In genomic region chr2:92455704-92456103, GRCm38 (mm10) we compare ENCODE assay signal across 15 mouse cellular contexts. TPM values are rescaled to one million over a fixed set of nuclear protein-coding genes. Genes with fewer than 3 reads are reported as not detected.
DNase-seq lines count a peak whose midpoint lies in the region; ATAC-seq and TF ChIP-seq lines count a peak whose summit lies in the region.
"Had no signal": no experiment of that assay in that cellular context is flagged by ENCODE, and none has a peak within 500 bp of the region (broad histone marks: within the 10 kb centered on the region; RNA-seq: fewer than 3 reads in every experiment).

No protein-coding gene starts in this region.

- no peak for ATAC-seq in midbrain, embryonic 11.5 days (ENCODE audit: low FRiP score)
- no peak for ATAC-seq in midbrain, embryonic 13.5 days
- no peak for ATAC-seq in G1E (ENCODE audit: extremely low read depth, insufficient number of reproducible peaks, low FRiP score, poor library complexity, severe bottlenecking)
- ATAC-seq in liver, embryonic 13.5 days (ENCODE audit: low read depth) = no peak

- peaks cover 10% of the 10 kb centered on the region for H3K4me1 ChIP-seq in midbrain, embryonic 11.5 days (ENCODE audit: control insufficient read depth, insufficient read depth, low read length)
- H3K4me1 ChIP-seq in midbrain, embryonic 13.5 days (replicated peaks) = peaks cover 45% of the 10 kb centered on the region
- peaks cover 95% of the 10 kb centered on the region for H3K4me1 ChIP-seq in G1E (ENCODE audit: insufficient read depth, low read depth, low read length)
- peaks cover 66% of the 10 kb centered on the region for H3K4me1 ChIP-seq in liver, embryonic 13.5 days (replicated peaks)

- no peak overlapping the region for H3K27ac ChIP-seq in midbrain, embryonic 11.5 days (ENCODE audit: low read depth, low read length)
- H3K27ac ChIP-seq in midbrain, embryonic 13.5 days = no peak overlapping the region
- H3K27ac ChIP-seq in liver, embryonic 13.5 days = no peak overlapping the region

- TF ChIP-seq CTCF in G1E (IDR thresholded peaks at IDR 0.05; ENCODE audit: low read depth, low read length) = no peak

- H3K9me3 ChIP-seq in midbrain, embryonic 11.5 days (ENCODE audit: control insufficient read depth, low read length) = no peaks in the 10 kb centered on the region
- H3K9me3 ChIP-seq in midbrain, embryonic 13.5 days = no peaks in the 10 kb centered on the region
- H3K9me3 ChIP-seq in G1E (replicated peaks) = no peaks in the 10 kb centered on the region
- H3K9me3 ChIP-seq in liver, embryonic 13.5 days (replicated peaks) = no peaks in the 10 kb centered on the region

- 53% methylated on average over 3 of the region's 3 CpGs for WGBS in midbrain, embryonic 11.5 days
- 57% methylated on average over 2 of the region's 3 CpGs for WGBS in midbrain, embryonic 13.5 days
- WGBS in liver, embryonic 13.5 days (ENCODE audit: insufficient replicate concordance) = 3% methylated on average over 2 of the region's 3 CpGs

- H3K4me3 ChIP-seq in midbrain, embryonic 11.5 days (ENCODE audit: low read depth, low read length) = no peak overlapping the region
- no peak overlapping the region for H3K4me3 ChIP-seq in midbrain, embryonic 13.5 days (replicated peaks)
- peak overlapping the region; percentile 82; the same call in 1 of the 2 replicates for H3K4me3 ChIP-seq in G1E (ENCODE audit: low read depth, low read length)
- no peak overlapping the region for H3K4me3 ChIP-seq in liver, embryonic 13.5 days (replicated peaks)
- H3K4me3 ChIP-seq: erythroblast, embryonic 14.5 days had no signal

- peaks cover 7% of the 10 kb centered on the region for H3K27me3 ChIP-seq in midbrain, embryonic 11.5 days (ENCODE audit: control insufficient read depth, insufficient read depth, low read length)
- H3K27me3 ChIP-seq in midbrain, embryonic 13.5 days = peaks cover 5% of the 10 kb centered on the region
- H3K27me3 ChIP-seq in G1E (ENCODE audit: insufficient read depth, low read length) = peaks cover 10% of the 10 kb centered on the region
- H3K27me3 ChIP-seq in liver, embryonic 13.5 days = peaks cover 5% of the 10 kb centered on the region

- DNase-seq in heart, adult 11 months = peak; percentile 84
- DNase-seq in heart, adult 9 months (ENCODE audit: low spot score in 2 of 2) = no peak
- peak; percentile 45 for DNase-seq in midbrain, embryonic 11.5 days (ENCODE audit: low spot score, missing footprints)
- no peak for DNase-seq in G1E (ENCODE audit: low spot score)
- DNase-seq in liver, embryonic 13.5 days = no peak
- no peak for DNase-seq in right cerebral cortex, postnatal 4 days
- no peak for DNase-seq in embryo, embryonic 10.5 days (ENCODE audit: low spot score)
- DNase-seq: adrenal gland, postnatal 25 days; cerebellum, adult 9-11 months; embryo, embryonic 11 days; gastrocnemius, postnatal 36 days; kidney, adult 11 months; lung, adult 2 months had no signal

- no peak overlapping the region for H3K9ac ChIP-seq in midbrain, embryonic 11.5 days (ENCODE audit: low read length)
- no peak overlapping the region for H3K9ac ChIP-seq in midbrain, embryonic 13.5 days (replicated peaks)
- 0 out of 2 replicates have a peak overlapping the region, but pooled peaks have one; percentile 17 for H3K9ac ChIP-seq in liver, embryonic 13.5 days

- H3K4me2 ChIP-seq in midbrain, embryonic 11.5 days = no peak overlapping the region
- H3K4me2 ChIP-seq in midbrain, embryonic 13.5 days (replicated peaks) = no peak overlapping the region
- no peak overlapping the region; the same call in 1 of the 2 replicates for H3K4me2 ChIP-seq in liver, embryonic 13.5 days

- 0 out of 2 replicates have a peak, but pooled peaks cover 2% of the 10 kb centered on the region for H3K36me3 ChIP-seq in midbrain, embryonic 11.5 days (ENCODE audit: control insufficient read depth, insufficient read depth, low read length)
- H3K36me3 ChIP-seq in midbrain, embryonic 13.5 days = peaks cover 27% of the 10 kb centered on the region
- peaks cover 70% of the 10 kb centered on the region for H3K36me3 ChIP-seq in G1E (replicated peaks)
- H3K36me3 ChIP-seq in liver, embryonic 13.5 days = peaks cover 28% of the 10 kb centered on the region

RNA-seq across cellular contexts. Expression of gene Slc35c1, which starts 4.6 kb away (rescaled TPM):
- 9.2 and 9.5 TPM in 2 replicates for polyA plus RNA-seq in midbrain, embryonic 11.5 days (2014; fragmentation: Nextera tagmentation; extraction: Ambion mirVana)
- 8.9 and 10.6 TPM in 2 replicates for polyA plus RNA-seq in midbrain, embryonic 13.5 days (2015; fragmentation: Nextera tagmentation; extraction: Ambion mirVana)
- total RNA-seq in G1E (2014; fragmentation: Nextera tagmentation) (40.5 and 43.2 TPM in 2 replicates), G1E (2017) (8.9 and 11.4 TPM in 2 replicates)
- 25.1 and 31.2 TPM in 2 replicates for polyA plus RNA-seq in G1E (2012)
- 9.5 and 12.3 TPM in 2 replicates for polyA plus RNA-seq in liver, embryonic 13.5 days (2015; fragmentation: Nextera tagmentation; extraction: Ambion mirVana)

RNA-seq across cellular contexts. Expression of gene Cry2, which starts 21.9 kb away (rescaled TPM):
- polyA plus RNA-seq in midbrain, embryonic 11.5 days (2014; fragmentation: Nextera tagmentation; extraction: Ambion mirVana) = 20.5 and 21.9 TPM in 2 replicates
- 35.8 and 36.2 TPM in 2 replicates for polyA plus RNA-seq in midbrain, embryonic 13.5 days (2015; fragmentation: Nextera tagmentation; extraction: Ambion mirVana)
- total RNA-seq in G1E (2014; fragmentation: Nextera tagmentation) = 28.7 and 30.6 TPM in 2 replicates
- total RNA-seq in G1E (2017) = 8.2 and 13.3 TPM in 2 replicates
- 15.8 and 18.0 TPM in 2 replicates for polyA plus RNA-seq in G1E (2012)
- 9.1 and 10.7 TPM in 2 replicates for polyA plus RNA-seq in liver, embryonic 13.5 days (2015; fragmentation: Nextera tagmentation; extraction: Ambion mirVana)

RNA-seq across cellular contexts. Expression of gene Mapk8ip1, which starts 54.6 kb away (rescaled TPM):
- polyA plus RNA-seq in midbrain, embryonic 11.5 days (2014; fragmentation: Nextera tagmentation; extraction: Ambion mirVana) = 34.5 and 37.1 TPM in 2 replicates
- 86.9 and 111 TPM in 2 replicates for polyA plus RNA-seq in midbrain, embryonic 13.5 days (2015; fragmentation: Nextera tagmentation; extraction: Ambion mirVana)
- total RNA-seq in G1E (2014; fragmentation: Nextera tagmentation) (not detected in 2 replicates), G1E (2017) (0.17 and 0.22 TPM in 2 replicates)
- 0.05 and 0.12 TPM in 2 replicates for polyA plus RNA-seq in G1E (2012)
- 1.7 and 1.9 TPM in 2 replicates for polyA plus RNA-seq in liver, embryonic 13.5 days (2015; fragmentation: Nextera tagmentation; extraction: Ambion mirVana)

Comparison
In these comparisons a context has a peak if more than half of its experiments do, and no peak if none do; other contexts are left out.
1. DNase-seq: peak in heart, adult 11 months (single experiment) and midbrain, embryonic 11.5 days (single experiment); none in heart, adult 9 months (0 of 2), G1E (single experiment), liver, embryonic 13.5 days (single experiment), right cerebral cortex, postnatal 4 days (single experiment) and embryo, embryonic 10.5 days (single experiment).
2. RNA of gene Mapk8ip1, which starts 54.6 kb away (polyA plus RNA-seq): 86.9 to 111 TPM in midbrain, embryonic 13.5 days and 34.5 to 37.1 TPM in midbrain, embryonic 11.5 days; 1.7 to 1.9 TPM in liver, embryonic 13.5 days and 0.05 to 0.12 TPM in G1E; every median in the first group is over 10 times any median in the second.